Mouse (Mus musculus): ENCODE data around the gene Thumpd3. TPM values are rescaled to one million over a fixed set of nuclear protein-coding genes. Genes with fewer than 3 reads are reported as not detected.

The Thumpd3 gene
- polyA plus RNA-seq, 1 experiment from 2014 or later = 58.8 TPM

- Histone ChIP-seq H3K36me3 (no peaks in the 10 kb centered on the region), H3K27ac (no peak overlapping the region), H3K27me3 (0 out of 2 replicates have a peak, but pooled peaks cover 3% of the 10 kb centered on the region), H3K9me3 (no peaks in the 10 kb centered on the region), H3K9ac (no peak overlapping the region), H3K4me2 (no peak overlapping the region), H3K4me1 (replicated peaks) (peaks cover 13% of the 10 kb centered on the region; the same call in 1 of the 2 replicates), H3K4me3 (no peak overlapping the region)
- no peak for ATAC-seq (ENCODE audit: low FRiP score)
- WGBS = 30% methylated on average over 8 of the region's 8 CpGs
These were observed 21.2 kb upstream of the Thumpd3 start for GRCm38 (mm10) chr6:113024866-113025265.

- peaks cover 13% of the 10 kb centered on the region; the same call in 1 of the 2 replicates for H3K4me1 ChIP-seq (replicated peaks)
- 0 out of 2 replicates have a peak, but pooled peaks cover 3% of the 10 kb centered on the region for H3K27me3 ChIP-seq
- no peaks in the 10 kb centered on the region for H3K9me3 ChIP-seq
- ATAC-seq (ENCODE audit: low FRiP score) = no peak
- no peaks in the 10 kb centered on the region for H3K36me3 ChIP-seq
- no peak overlapping the region for H3K4me2 ChIP-seq
- no peak overlapping the region for H3K27ac ChIP-seq
- 38% methylated on average over 5 of the region's 5 CpGs for WGBS
- H3K9ac ChIP-seq = no peak overlapping the region
- H3K4me3 ChIP-seq = no peak overlapping the region
These were observed 20.3 kb upstream of the Thumpd3 start for GRCm38 (mm10) chr6:113025774-113026173.

DNA sequence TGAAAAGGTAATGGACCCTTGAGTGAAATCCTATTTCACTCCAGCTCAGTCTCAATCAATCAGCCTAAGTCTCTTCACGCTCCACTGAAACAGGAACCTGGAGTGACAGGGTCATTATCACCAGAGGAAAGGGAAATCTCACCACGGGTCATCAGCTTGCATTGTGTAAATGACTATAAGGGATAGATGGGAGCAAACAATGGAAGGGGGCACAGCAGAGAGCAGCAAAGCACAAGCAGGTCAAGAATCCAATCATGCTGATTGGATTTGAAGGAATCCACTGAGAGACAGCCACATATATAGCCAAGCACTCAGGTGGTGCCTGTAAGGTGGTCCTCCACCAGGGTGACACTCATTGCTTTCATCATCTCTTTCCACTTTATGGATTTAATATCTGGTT is 18.6 kb upstream of the Thumpd3 start:
- 14% methylated on average over 2 of the region's 2 CpGs for WGBS
- no peak overlapping the region for H3K9ac ChIP-seq
- H3K4me2 ChIP-seq = no peak overlapping the region
- no peaks in the 10 kb centered on the region for H3K36me3 ChIP-seq
- ATAC-seq (ENCODE audit: low FRiP score) = peak; percentile 46; the same call in 1 of the 2 replicates
- H3K27ac ChIP-seq = no peak overlapping the region; the same call in 1 of the 2 replicates
- H3K4me3 ChIP-seq = no peak overlapping the region
- H3K9me3 ChIP-seq = no peaks in the 10 kb centered on the region
- H3K27me3 ChIP-seq = 0 out of 2 replicates have a peak, but pooled peaks cover 3% of the 10 kb centered on the region
- peaks cover 13% of the 10 kb centered on the region; the same call in 1 of the 2 replicates for H3K4me1 ChIP-seq (replicated peaks)

DNA sequence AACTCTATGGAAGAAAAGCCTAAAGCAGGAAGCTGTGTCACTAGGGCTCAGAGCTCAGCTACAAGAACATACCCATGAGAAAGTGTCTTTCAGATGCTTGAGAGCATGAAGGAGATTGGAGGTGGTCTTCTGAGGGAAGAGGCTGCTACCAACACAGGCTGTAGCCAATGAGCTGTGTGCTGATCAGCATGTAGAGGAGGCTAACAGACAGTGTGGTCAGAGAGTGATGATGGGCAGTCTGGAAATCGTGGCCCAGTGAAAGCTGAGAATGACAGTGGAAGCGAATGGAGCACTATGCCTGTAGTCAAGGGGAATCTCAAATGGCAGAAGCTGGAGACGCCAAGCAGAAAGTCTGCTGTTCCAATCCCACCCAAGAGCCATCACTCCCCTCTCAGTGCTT is 17.0 kb upstream of the Thumpd3 start:
- Histone ChIP-seq H3K4me2 (no peak overlapping the region), H3K27ac (no peak overlapping the region), H3K27me3 (0 out of 2 replicates have a peak, but pooled peaks cover 3% of the 10 kb centered on the region), H3K36me3 (no peaks in the 10 kb centered on the region), H3K9me3 (no peaks in the 10 kb centered on the region), H3K4me3 (no peak overlapping the region), H3K9ac (no peak overlapping the region), H3K4me1 (replicated peaks) (peaks cover 13% of the 10 kb centered on the region; the same call in 1 of the 2 replicates)
- no peak for ATAC-seq (ENCODE audit: low FRiP score)
- WGBS = 79% methylated on average over 3 of the region's 3 CpGs

DNA sequence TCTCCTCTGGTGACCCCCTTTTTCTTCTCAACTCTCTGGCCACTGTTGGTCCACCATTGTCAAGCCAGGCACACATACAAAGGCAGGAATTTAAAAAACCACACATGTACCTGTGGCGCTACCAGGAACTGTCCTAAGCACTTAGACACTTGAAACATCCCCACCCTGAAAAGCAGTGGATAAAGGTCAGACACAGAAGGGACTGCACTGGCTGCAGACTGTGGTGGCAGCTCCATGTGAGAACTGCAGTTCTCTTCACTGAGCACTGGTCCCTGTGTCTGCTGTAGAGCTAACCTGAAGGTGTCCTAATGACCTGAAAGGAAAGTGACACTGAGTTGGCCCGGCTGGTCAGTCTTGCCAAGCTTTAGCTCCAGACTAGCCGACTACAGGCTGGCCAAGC is 15.5 kb upstream of the Thumpd3 start:
- Histone ChIP-seq H3K27ac (no peak overlapping the region), H3K4me3 (no peak overlapping the region), H3K27me3 (0 out of 2 replicates have a peak, but pooled peaks cover 3% of the 10 kb centered on the region), H3K9ac (no peak overlapping the region), H3K36me3 (no peaks in the 10 kb centered on the region), H3K4me1 (replicated peaks) (0 out of 2 replicates have a peak, but pooled peaks cover 9% of the 10 kb centered on the region), H3K9me3 (no peaks in the 10 kb centered on the region), H3K4me2 (no peak overlapping the region)
- no peak for ATAC-seq (ENCODE audit: low FRiP score)
- 66% methylated on average over 3 of the region's 3 CpGs for WGBS

DNA sequence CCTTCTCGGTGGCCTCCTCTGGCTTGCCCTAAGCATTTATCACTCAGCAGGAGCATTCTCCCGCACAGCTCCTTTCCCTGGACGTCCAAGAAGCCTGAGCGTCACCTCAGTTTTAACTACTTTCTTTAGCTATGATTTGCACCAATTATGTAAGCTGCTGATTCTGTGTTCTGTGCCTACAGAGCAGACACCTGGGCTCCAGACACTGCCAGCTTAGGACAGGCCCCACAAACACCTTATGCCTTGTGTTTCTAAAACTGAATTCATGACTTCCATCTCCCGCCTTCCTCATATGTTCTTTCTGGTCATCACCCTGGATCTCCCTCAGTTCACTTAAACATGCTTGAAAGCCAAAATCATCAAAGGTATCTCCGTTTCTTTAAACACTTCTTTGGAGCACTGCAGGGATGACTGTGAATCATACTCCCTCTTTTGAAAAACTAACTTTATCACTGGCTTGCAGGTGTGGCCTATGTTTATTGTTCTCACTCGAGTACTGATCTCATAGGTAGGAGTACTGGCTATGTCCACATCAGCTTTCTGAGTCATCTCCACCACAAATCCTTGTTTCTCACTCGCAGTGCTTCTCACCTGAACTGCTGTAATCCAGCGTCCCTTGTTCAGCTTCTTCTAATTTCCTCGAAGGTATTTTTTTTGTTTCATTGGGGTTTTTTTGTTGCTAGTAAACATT is 14.9 kb upstream of the Thumpd3 start:
- 0 out of 2 replicates have a peak, but pooled peaks cover 3% of the 10 kb centered on the region for H3K27me3 ChIP-seq
- H3K9me3 ChIP-seq = no peaks in the 10 kb centered on the region
- H3K4me3 ChIP-seq = no peak overlapping the region
- WGBS = 73% methylated on average over 10 of the region's 10 CpGs
- 0 out of 2 replicates have a peak, but pooled peaks cover 9% of the 10 kb centered on the region for H3K4me1 ChIP-seq (replicated peaks)
- H3K4me2 ChIP-seq = no peak overlapping the region
- ATAC-seq (ENCODE audit: low FRiP score) = no peak
- H3K9ac ChIP-seq = no peak overlapping the region
- no peaks in the 10 kb centered on the region for H3K36me3 ChIP-seq
- no peak overlapping the region for H3K27ac ChIP-seq

DNA sequence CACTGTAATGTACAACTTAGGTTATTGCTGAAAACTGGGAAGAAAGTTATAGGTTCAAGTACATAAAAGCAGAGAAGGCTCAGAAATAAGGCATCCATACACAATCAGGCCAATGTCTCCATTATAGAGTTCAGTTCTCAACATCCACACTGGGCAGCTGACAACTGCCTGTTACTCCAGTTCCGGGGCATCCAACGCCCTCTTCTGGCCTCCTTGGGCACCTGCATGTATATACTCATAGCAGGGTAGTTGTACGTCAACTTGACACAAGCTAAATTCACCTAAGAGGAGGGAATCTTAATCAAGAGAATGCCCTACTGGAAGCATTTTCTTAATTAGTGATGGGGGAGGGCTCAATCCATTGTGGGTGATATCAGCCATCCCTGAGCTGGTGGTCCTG is 13.9 kb upstream of the Thumpd3 start:
- no peak overlapping the region for H3K4me3 ChIP-seq
- H3K4me2 ChIP-seq = no peak overlapping the region
- H3K4me1 ChIP-seq (replicated peaks) = 0 out of 2 replicates have a peak, but pooled peaks cover 8% of the 10 kb centered on the region
- H3K36me3 ChIP-seq = no peaks in the 10 kb centered on the region
- ATAC-seq (ENCODE audit: low FRiP score) = no peak
- no peaks in the 10 kb centered on the region for H3K9me3 ChIP-seq
- H3K27ac ChIP-seq = no peak overlapping the region
- WGBS = 76% methylated on average over 3 of the region's 3 CpGs
- H3K9ac ChIP-seq = no peak overlapping the region
- H3K27me3 ChIP-seq = 0 out of 2 replicates have a peak, but pooled peaks cover 3% of the 10 kb centered on the region

- Histone ChIP-seq H3K9ac (no peak overlapping the region), H3K9me3 (no peaks in the 10 kb centered on the region), H3K4me1 (replicated peaks) (peaks cover 3% of the 10 kb centered on the region), H3K4me3 (no peak overlapping the region), H3K4me2 (no peak overlapping the region), H3K27me3 (0 out of 2 replicates have a peak, but pooled peaks cover 3% of the 10 kb centered on the region), H3K27ac (no peak overlapping the region), H3K36me3 (no peaks in the 10 kb centered on the region)
- WGBS = 92% methylated on average over 2 of the region's 2 CpGs
- ATAC-seq (ENCODE audit: low FRiP score) = no peak
These were observed 12.8 kb upstream of the Thumpd3 start for GRCm38 (mm10) chr6:113033185-113033584.

DNA sequence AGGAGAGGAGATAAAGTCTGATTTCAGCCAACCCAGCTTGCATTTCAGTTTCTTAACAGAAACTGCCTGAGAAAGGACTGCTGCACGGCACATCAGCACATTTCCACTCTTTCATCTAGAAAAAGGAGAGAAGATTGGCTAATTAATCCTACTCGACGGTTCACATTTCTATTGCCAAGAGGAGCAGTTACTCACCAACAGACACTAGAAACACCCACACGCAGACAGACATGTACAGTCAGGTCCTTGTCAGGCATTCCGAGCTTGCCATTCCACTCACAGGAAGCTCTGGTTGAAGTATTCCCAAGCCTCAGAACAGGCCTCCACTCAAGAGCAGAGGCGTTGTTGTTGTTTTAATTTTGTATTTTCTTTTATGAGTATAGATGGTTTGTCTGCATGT is 11.6 kb upstream of the Thumpd3 start:
- Histone ChIP-seq H3K4me2 (no peak overlapping the region), H3K27ac (no peak overlapping the region), H3K4me1 (replicated peaks) (peaks cover 10% of the 10 kb centered on the region), H3K9ac (no peak overlapping the region), H3K27me3 (0 out of 2 replicates have a peak, but pooled peaks cover 3% of the 10 kb centered on the region), H3K36me3 (no peaks in the 10 kb centered on the region), H3K9me3 (no peaks in the 10 kb centered on the region), H3K4me3 (no peak overlapping the region)
- 82% methylated on average over 6 of the region's 6 CpGs for WGBS
- no peak for ATAC-seq (ENCODE audit: low FRiP score)

GRCm38 (mm10) chr6:113036463-113037175 is 9.4 kb upstream of the Thumpd3 start:
- 62% methylated on average over 4 of the region's 4 CpGs for WGBS
- Histone ChIP-seq H3K9ac (no peak overlapping the region), H3K4me2 (no peak overlapping the region)

DNA sequence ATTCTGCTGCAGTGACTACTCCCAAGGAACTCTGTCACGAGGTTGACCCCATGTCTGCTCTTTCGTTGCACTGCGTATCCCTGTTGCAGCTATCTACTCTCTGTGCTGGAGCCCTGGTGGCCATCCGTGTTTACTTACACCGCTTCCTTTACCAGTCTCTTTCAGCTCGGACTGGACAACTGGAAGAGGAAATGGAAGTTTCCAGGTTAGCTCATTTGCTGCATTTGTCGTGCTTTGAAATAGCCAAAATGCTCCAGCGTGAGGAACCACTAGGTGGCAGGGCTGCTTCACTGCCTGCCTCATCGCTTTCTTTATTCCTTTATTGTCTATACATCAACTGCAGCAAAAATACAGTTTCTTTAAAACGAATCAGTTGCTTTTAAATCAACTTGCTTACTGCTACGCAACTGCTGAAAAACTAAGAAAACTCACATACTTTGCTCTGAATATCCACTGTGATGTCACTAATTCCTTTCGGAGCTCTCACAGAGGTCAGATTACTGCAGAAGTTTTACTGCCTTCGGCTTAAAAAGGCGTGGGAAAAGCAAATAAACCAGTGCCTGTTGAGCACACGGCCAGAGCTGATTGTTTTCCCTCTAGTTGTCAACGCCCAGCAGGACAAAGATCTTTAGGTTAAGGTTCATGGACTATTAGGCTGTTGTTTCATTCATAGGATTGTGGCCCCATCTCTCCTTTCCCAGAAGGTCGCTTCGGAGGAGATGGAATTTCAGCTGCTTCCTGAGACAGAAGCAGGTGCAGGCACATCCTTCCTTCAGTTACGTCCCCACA is 7.9 kb upstream of the Thumpd3 start:
- H3K4me1 ChIP-seq (replicated peaks) = peaks cover 10% of the 10 kb centered on the region
- peak; percentile 43; the same call in 1 of the 2 replicates for ATAC-seq (ENCODE audit: low FRiP score)
- no peaks in the 10 kb centered on the region for H3K9me3 ChIP-seq
- peak overlapping the region; percentile 43; the same call in 1 of the 2 replicates for H3K9ac ChIP-seq
- H3K4me2 ChIP-seq = peak overlapping the region; percentile 49
- H3K27ac ChIP-seq = peak overlapping the region; percentile 53
- no peaks in the 10 kb centered on the region for H3K27me3 ChIP-seq
- no peaks in the 10 kb centered on the region for H3K36me3 ChIP-seq
- peak overlapping the region; percentile 22; the same call in 1 of the 2 replicates for H3K4me3 ChIP-seq
- 10% methylated on average over 19 of the region's 19 CpGs for WGBS

More at GRCm38 (mm10) chr6:113036463-113037175, 9.4 kb upstream of the Thumpd3 start:
- Histone ChIP-seq H3K27ac (no peak overlapping the region), H3K4me3 (no peak overlapping the region), H3K4me1 (replicated peaks) (peaks cover 10% of the 10 kb centered on the region), H3K27me3 (no peaks in the 10 kb centered on the region), H3K36me3 (no peaks in the 10 kb centered on the region), H3K9me3 (no peaks in the 10 kb centered on the region)
- ATAC-seq (ENCODE audit: low FRiP score) = no peak

DNA sequence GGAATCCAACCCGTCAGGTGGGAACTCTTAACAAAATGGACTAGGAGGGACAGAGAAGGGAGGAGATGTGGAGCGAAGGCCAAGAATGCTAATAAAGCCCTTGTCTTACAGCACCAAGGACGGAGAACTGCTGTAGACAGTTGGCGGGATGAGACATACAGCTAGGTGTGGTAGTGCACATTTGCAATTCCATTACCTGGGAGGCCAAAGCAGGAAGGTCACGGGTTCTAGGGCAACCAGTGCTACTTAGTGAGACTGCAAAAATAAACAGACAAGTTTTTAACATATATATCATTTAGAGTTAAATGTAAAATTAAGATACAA is 7.3 kb upstream of the Thumpd3 start:
- Histone ChIP-seq H3K9ac (peak overlapping the region; percentile 43; the same call in 1 of the 2 replicates), H3K4me3 (no peak overlapping the region), H3K27ac (peak overlapping the region; percentile 53; the same call in 1 of the 2 replicates), H3K27me3 (no peaks in the 10 kb centered on the region), H3K36me3 (no peaks in the 10 kb centered on the region), H3K4me1 (replicated peaks) (peaks cover 10% of the 10 kb centered on the region), H3K4me2 (peak overlapping the region; percentile 49), H3K9me3 (no peaks in the 10 kb centered on the region)
- WGBS = 47% methylated on average over 5 of the region's 5 CpGs
- ATAC-seq (ENCODE audit: low FRiP score) = no peak

All from hindbrain, embryonic 13.5 days (tissue).